Mouse (Mus musculus) midbrain, embryonic 13.5 days (tissue): ENCODE measurements around the gene Nanp. TPM values are rescaled to one million over a fixed set of nuclear protein-coding genes. Genes with fewer than 3 reads are reported as not detected.

Source experiments
- ATAC-seq: fragments of 200-750 bp; cut with Nextera tagmentation; 2 replicates; pipeline ENCODE4 v1.8.0; 2017; ENCODE audit warnings: mild to moderate bottlenecking, moderate TSS enrichment, moderate library complexity
- H3K27ac ChIP-seq: fragments of 300-500 bp; sonication (generic); 2 replicates; pipeline ENCODE4 v1.5.1; 2015; ENCODE audit warnings: inconsistent platforms, mild to moderate bottlenecking, moderate library complexity
- H3K27me3 ChIP-seq: fragments of 300-500 bp; sonication (generic); 2 replicates; pipeline ENCODE4 v1.6.1; 2015; ENCODE audit warnings: mild to moderate bottlenecking, inconsistent platforms
- H3K36me3 ChIP-seq: fragments of 300-500 bp; sonication (generic); 2 replicates; pipeline ENCODE4 v1.6.1; 2015; ENCODE audit warnings: mild to moderate bottlenecking, inconsistent platforms
- H3K4me1 ChIP-seq: fragments of 300-500 bp; sonication (generic); replicated peaks from 2 replicates; pipeline ENCODE4 v1.6.1; 2015; ENCODE audit warnings: inconsistent platforms
- H3K4me2 ChIP-seq: fragments of 300-500 bp; sonication (generic); replicated peaks from 2 replicates; pipeline ENCODE4 v1.6.1; 2015; ENCODE audit warnings: moderate library complexity, mild to moderate bottlenecking, inconsistent platforms
- H3K4me3 ChIP-seq: fragments of 300-500 bp; sonication (generic); replicated peaks from 2 replicates; pipeline ENCODE4 v1.5.1; 2015; ENCODE audit warnings: mild to moderate bottlenecking, inconsistent platforms
- H3K9ac ChIP-seq: fragments of 300-500 bp; sonication (generic); replicated peaks from 2 replicates; pipeline ENCODE4 v1.6.1; 2015; ENCODE audit warnings: mild to moderate bottlenecking, inconsistent platforms
- H3K9me3 ChIP-seq: fragments of 300-500 bp; sonication (generic); 2 replicates; pipeline ENCODE4 v1.6.1; 2016; ENCODE audit warnings: mild to moderate bottlenecking, inconsistent platforms
- WGBS: fragments of 180-500 bp; shearing (Covaris S2); methylation state at CpG from one replicate; pipeline ENCODE4 v1.1.7; 2015; 5-methylcytosine and 5-hydroxymethylcytosine counted together
- polyA plus RNA-seq: library from polyadenylated mRNA; unstranded; fragments of >200 nt; fragmentation: Nextera tagmentation; extraction: Ambion mirVana; gene quantifications from 2 replicates; pipeline ENCODE4 v1.2.1, GENCODE M21; 2015

The Nanp gene
- polyA plus RNA-seq, 1 experiment from 2014 or later = 32.8 TPM

- WGBS = 88% methylated on average over 4 of the region's 4 CpGs
- Histone ChIP-seq H3K9me3 (no peaks in the 10 kb centered on the region), H3K27me3 (no peaks in the 10 kb centered on the region), H3K36me3 (no peaks in the 10 kb centered on the region), H3K27ac (no peak overlapping the region), H3K4me1 (peaks cover 13% of the 10 kb centered on the region), H3K4me3 (no peak overlapping the region), H3K9ac (no peak overlapping the region), H3K4me2 (no peak overlapping the region)
- ATAC-seq = no peak
Observed at GRCm38 (mm10) chr2:150995324-150995723, 43.9 kb downstream of the Nanp start.

- 94% methylated on average over 4 of the region's 4 CpGs for WGBS
- H3K36me3 ChIP-seq = no peaks in the 10 kb centered on the region
- no peak overlapping the region for H3K27ac ChIP-seq
- no peak overlapping the region for H3K4me2 ChIP-seq
- no peaks in the 10 kb centered on the region for H3K4me1 ChIP-seq
- H3K27me3 ChIP-seq = no peaks in the 10 kb centered on the region
- no peak overlapping the region for H3K9ac ChIP-seq
- ATAC-seq = no peak
- no peaks in the 10 kb centered on the region for H3K9me3 ChIP-seq
- H3K4me3 ChIP-seq = no peak overlapping the region
Observed at GRCm38 (mm10) chr2:150991050-150991449, 48.1 kb downstream of the Nanp start.

- no peak overlapping the region for H3K4me2 ChIP-seq
- H3K27me3 ChIP-seq = no peaks in the 10 kb centered on the region
- no peak overlapping the region for H3K9ac ChIP-seq
- H3K27ac ChIP-seq = no peak overlapping the region
- no peaks in the 10 kb centered on the region for H3K36me3 ChIP-seq
- H3K4me1 ChIP-seq = no peaks in the 10 kb centered on the region
- ATAC-seq = no peak
- no peaks in the 10 kb centered on the region for H3K9me3 ChIP-seq
- 93% methylated on average over 2 of the region's 2 CpGs for WGBS
- H3K4me3 ChIP-seq = no peak overlapping the region
Observed at GRCm38 (mm10) chr2:150990506-150990905, 48.7 kb downstream of the Nanp start.

GRCm38 (mm10) chr2:150985359-150985758 lies 53.8 kb downstream of the Nanp start:
- H3K4me1 ChIP-seq = no peaks in the 10 kb centered on the region
- ATAC-seq = no peak
- no peaks in the 10 kb centered on the region for H3K36me3 ChIP-seq
- no peak overlapping the region for H3K9ac ChIP-seq
- H3K27ac ChIP-seq = no peak overlapping the region
- no peak overlapping the region for H3K4me3 ChIP-seq
- H3K27me3 ChIP-seq = no peaks in the 10 kb centered on the region
- no peak overlapping the region for H3K4me2 ChIP-seq
- H3K9me3 ChIP-seq = no peaks in the 10 kb centered on the region
- 98% methylated on average over 2 of the region's 2 CpGs for WGBS

GRCm38 (mm10) chr2:150982051-150982450 lies 57.1 kb downstream of the Nanp start:
- ATAC-seq = no peak
- H3K4me3 ChIP-seq = no peak overlapping the region
- no peak overlapping the region for H3K4me2 ChIP-seq
- H3K9me3 ChIP-seq = no peaks in the 10 kb centered on the region
- peaks cover 7% of the 10 kb centered on the region; the same call in 1 of the 2 replicates for H3K36me3 ChIP-seq
- no peaks in the 10 kb centered on the region for H3K27me3 ChIP-seq
- no peak overlapping the region for H3K27ac ChIP-seq
- no peaks in the 10 kb centered on the region for H3K4me1 ChIP-seq
- H3K9ac ChIP-seq = no peak overlapping the region

GRCm38 (mm10) chr2:150981524-150981923 lies 57.7 kb downstream of the Nanp start:
- no peak for ATAC-seq
- Histone ChIP-seq H3K9me3 (no peaks in the 10 kb centered on the region), H3K9ac (no peak overlapping the region), H3K4me2 (no peak overlapping the region), H3K27ac (no peak overlapping the region), H3K36me3 (peaks cover 11% of the 10 kb centered on the region; the same call in 1 of the 2 replicates), H3K4me1 (no peaks in the 10 kb centered on the region), H3K27me3 (no peaks in the 10 kb centered on the region), H3K4me3 (no peak overlapping the region)
- WGBS = 88% methylated on average over 7 of the region's 7 CpGs

- Histone ChIP-seq H3K4me1 (no peaks in the 10 kb centered on the region), H3K36me3 (peaks cover 19% of the 10 kb centered on the region), H3K27me3 (no peaks in the 10 kb centered on the region), H3K27ac (no peak overlapping the region), H3K9ac (no peak overlapping the region), H3K4me3 (no peak overlapping the region), H3K9me3 (no peaks in the 10 kb centered on the region), H3K4me2 (no peak overlapping the region)
- WGBS = 87% methylated on average over 14 of the region's 14 CpGs
- no peak for ATAC-seq
Observed at GRCm38 (mm10) chr2:150979861-150980620, 59.2 kb downstream of the Nanp start.

Other genes starting within 250 kb of the Nanp start
- gene Abhd12, start 134.7 kb downstream of the Nanp start, polyA plus RNA-seq = 77.6 and 84.8 TPM in 2 replicates
- 31.8 and 33.5 TPM in 2 replicates for gene Gins1, start 134.0 kb downstream of the Nanp start, polyA plus RNA-seq
- gene Ninl, start within 50 bp of the Nanp start, polyA plus RNA-seq = 6.9 and 7.0 TPM in 2 replicates
- not detected in 2 replicates for gene Gm14151, start 53.0 kb upstream of the Nanp start, polyA plus RNA-seq
- not detected in 2 replicates for gene Gm14147, start 58.8 kb upstream of the Nanp start, polyA plus RNA-seq